Mouse (Mus musculus) heart, embryonic 16.5 days (tissue): ENCODE measurements around the gene Atp1a4. TPM values are rescaled to one million over a fixed set of nuclear protein-coding genes. Genes with fewer than 3 reads are reported as not detected.

ENCODE experiments used
- ATAC-seq: fragments of 200-750 bp; cut with Nextera tagmentation; replicated peaks from 2 replicates; pipeline ENCODE4 v1.8.0; 2017; ENCODE audit warnings: moderate number of reproducible peaks; ENCODE audit not compliant: insufficient read depth, low FRiP score; ENCODE audit errors: extremely low read depth
- H3K27ac ChIP-seq: fragments of 300-500 bp; sonication (generic); 2 replicates; pipeline ENCODE4 v1.5.1; 2014; ENCODE audit warnings: mild to moderate bottlenecking, low read length, control low read depth, moderate library complexity
- H3K27me3 ChIP-seq: fragments of 300-500 bp; sonication (generic); 2 replicates; pipeline ENCODE4 v1.6.1; 2014; ENCODE audit warnings: low read length, mixed read lengths; ENCODE audit not compliant: control insufficient read depth, insufficient read depth
- H3K36me3 ChIP-seq: fragments of 300-500 bp; sonication (generic); 2 replicates; pipeline ENCODE4 v1.6.1; 2014; ENCODE audit not compliant: control insufficient read depth, insufficient read depth
- H3K4me1 ChIP-seq: fragments of 300-500 bp; sonication (generic); 2 replicates; pipeline ENCODE4 v1.6.1; 2014; ENCODE audit warnings: low read length, mixed read lengths; ENCODE audit not compliant: control insufficient read depth, insufficient read depth
- H3K4me2 ChIP-seq: fragments of 300-500 bp; sonication (generic); 2 replicates; pipeline ENCODE4 v1.6.1; 2014; ENCODE audit warnings: low read depth, mild to moderate bottlenecking, control low read depth, low read length
- H3K4me3 ChIP-seq: fragments of 300-500 bp; sonication (generic); 2 replicates; pipeline ENCODE4 v1.5.1; 2014; ENCODE audit warnings: mild to moderate bottlenecking, control low read depth, low read length
- H3K9ac ChIP-seq: fragments of 300-500 bp; sonication (generic); 2 replicates; pipeline ENCODE4 v1.6.1; 2014; ENCODE audit warnings: low read length, control low read depth
- H3K9me3 ChIP-seq: fragments of 300-500 bp; sonication (generic); replicated peaks from 2 replicates; pipeline ENCODE4 v1.6.1; 2016; ENCODE audit warnings: low read length; ENCODE audit not compliant: control insufficient read depth
- WGBS: fragments of 180-500 bp; shearing (Covaris S2); extraction: QIAGEN DNeasy Blood & Tissue Kit; methylation state at CpG from one replicate; pipeline ENCODE4 v1.1.7; 2014; 5-methylcytosine and 5-hydroxymethylcytosine counted together
- polyA plus RNA-seq: library from polyadenylated mRNA; unstranded; fragments of >200 nt; fragmentation: Nextera tagmentation; extraction: Ambion mirVana; gene quantifications from 2 replicates; pipeline ENCODE4 v1.2.1, GENCODE M21; 2015

Atp1a4 gene
- polyA plus RNA-seq, 1 experiment from 2014 or later, result 0.16 TPM

DNA sequence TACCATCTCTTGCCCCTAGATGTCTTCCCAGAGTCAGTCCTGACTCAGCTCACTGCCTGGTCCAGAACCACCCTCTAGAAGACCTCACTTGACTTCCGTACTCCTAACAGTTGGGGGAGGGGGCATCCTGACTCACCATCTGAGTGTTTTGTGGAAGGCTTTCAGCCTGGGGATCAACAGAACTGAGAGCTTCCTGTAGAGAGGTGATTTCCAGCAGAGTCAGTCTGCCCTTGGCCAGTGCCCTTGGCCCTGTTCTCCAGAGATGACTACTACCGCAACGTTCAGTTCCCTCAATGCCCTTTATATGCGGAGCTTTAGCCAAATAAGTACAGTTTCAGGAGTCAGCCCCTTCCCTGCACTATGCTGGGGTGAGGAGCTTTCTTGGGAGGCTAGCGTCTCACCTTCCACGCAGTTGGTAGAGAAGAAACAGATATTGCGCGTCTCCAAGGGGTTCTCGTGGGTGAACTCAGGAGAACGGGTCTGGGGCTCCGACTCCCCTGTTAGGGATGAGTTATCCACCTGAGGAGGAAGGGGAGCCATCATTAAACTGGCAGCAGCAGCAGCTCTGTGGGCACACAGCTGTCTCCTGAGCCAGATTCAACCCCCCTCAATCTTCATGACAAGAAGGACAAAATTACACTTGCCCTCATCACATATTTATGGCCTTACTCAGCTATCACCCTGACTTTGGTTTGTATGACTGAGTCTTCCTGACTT, 30.8 kb upstream of the Atp1a4 start:
- Histone ChIP-seq H3K27me3 (no peaks in the 10 kb centered on the region), H3K9ac (no peak overlapping the region), H3K27ac (no peak overlapping the region), H3K4me3 (no peak overlapping the region), H3K4me1 (no peaks in the 10 kb centered on the region), H3K9me3 (no peaks in the 10 kb centered on the region), H3K4me2 (no peak overlapping the region), H3K36me3 (peaks cover 39% of the 10 kb centered on the region)
- WGBS, result 89% methylated on average over 11 of the region's 11 CpGs
- no peak for ATAC-seq

DNA sequence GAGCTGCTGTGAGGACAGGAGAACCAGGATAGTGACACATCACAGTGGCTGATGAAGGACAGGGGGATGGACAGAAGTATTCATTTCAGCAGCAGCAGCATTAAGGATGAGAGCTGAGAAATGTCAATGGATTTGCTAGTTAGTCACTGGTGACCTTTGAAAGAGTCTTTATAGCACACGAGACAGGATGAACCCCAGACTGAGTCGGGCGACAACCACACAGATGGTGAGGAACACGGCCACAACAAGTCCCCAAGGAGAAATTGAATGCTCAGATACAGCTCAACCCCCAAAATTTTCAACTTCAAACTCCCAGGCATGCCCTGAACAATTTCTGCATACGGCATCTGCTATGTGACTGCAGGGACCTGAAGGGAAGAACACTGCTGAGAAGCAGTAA, 28.5 kb upstream of the Atp1a4 start:
- H3K27me3 ChIP-seq, result no peaks in the 10 kb centered on the region
- 87% methylated on average over 5 of the region's 5 CpGs for WGBS
- H3K4me3 ChIP-seq, result no peak overlapping the region
- no peak overlapping the region for H3K4me2 ChIP-seq
- H3K27ac ChIP-seq, result no peak overlapping the region
- ATAC-seq, result no peak
- H3K9ac ChIP-seq, result no peak overlapping the region
- H3K9me3 ChIP-seq, result no peaks in the 10 kb centered on the region
- no peaks in the 10 kb centered on the region for H3K4me1 ChIP-seq
- H3K36me3 ChIP-seq, result peaks cover 35% of the 10 kb centered on the region

DNA sequence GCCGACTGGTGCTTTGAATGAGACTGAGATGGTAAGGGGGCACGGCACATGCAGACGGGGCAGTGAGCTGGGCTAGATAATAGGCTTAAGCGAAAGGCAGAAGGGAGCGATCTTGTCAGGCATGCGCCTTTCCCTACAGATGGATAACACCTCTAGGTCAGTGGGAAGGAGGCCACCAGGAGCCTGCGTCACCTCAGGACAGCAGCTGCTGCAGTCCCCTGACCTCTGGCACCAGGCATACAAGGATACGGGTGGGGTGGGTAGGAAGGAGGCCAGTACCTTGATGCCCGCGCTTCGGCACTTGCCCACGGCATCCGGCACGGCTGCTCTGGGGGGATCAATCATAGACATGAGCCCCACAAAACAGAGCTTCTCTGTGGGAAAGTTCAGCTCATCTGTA, 26.0 kb upstream of the Atp1a4 start:
- Histone ChIP-seq H3K36me3 (peaks cover 20% of the 10 kb centered on the region), H3K9me3 (no peaks in the 10 kb centered on the region), H3K9ac (no peak overlapping the region), H3K4me1 (no peaks in the 10 kb centered on the region), H3K27ac (no peak overlapping the region), H3K27me3 (no peaks in the 10 kb centered on the region), H3K4me2 (no peak overlapping the region), H3K4me3 (no peak overlapping the region)
- no peak for ATAC-seq
- 77% methylated on average over 14 of the region's 14 CpGs for WGBS

DNA sequence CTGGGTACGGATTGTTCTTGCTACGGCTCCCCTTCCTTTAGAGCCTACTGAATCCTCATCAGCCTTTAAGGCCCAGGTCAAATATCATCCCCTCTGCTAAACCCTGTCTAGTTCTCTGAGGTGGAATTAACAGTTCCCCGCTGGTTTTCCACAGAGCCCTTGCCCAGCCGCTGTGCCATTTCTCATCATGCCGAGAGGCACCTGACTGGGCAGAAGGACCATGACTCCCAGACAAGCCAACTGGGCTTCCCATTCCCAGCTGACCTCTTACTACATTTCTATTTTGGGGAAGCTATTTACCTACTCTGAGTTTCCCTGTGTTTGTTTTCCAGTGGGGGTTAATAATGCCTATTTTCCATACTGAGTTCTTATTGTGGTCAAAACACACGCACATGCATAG, 24.9 kb upstream of the Atp1a4 start:
- WGBS, result 95% methylated on average over 6 of the region's 6 CpGs
- Histone ChIP-seq H3K27me3 (no peaks in the 10 kb centered on the region), H3K36me3 (peaks cover 15% of the 10 kb centered on the region), H3K4me3 (no peak overlapping the region), H3K4me1 (no peaks in the 10 kb centered on the region), H3K27ac (no peak overlapping the region), H3K9me3 (no peaks in the 10 kb centered on the region), H3K9ac (no peak overlapping the region), H3K4me2 (no peak overlapping the region)
- no peak for ATAC-seq

DNA sequence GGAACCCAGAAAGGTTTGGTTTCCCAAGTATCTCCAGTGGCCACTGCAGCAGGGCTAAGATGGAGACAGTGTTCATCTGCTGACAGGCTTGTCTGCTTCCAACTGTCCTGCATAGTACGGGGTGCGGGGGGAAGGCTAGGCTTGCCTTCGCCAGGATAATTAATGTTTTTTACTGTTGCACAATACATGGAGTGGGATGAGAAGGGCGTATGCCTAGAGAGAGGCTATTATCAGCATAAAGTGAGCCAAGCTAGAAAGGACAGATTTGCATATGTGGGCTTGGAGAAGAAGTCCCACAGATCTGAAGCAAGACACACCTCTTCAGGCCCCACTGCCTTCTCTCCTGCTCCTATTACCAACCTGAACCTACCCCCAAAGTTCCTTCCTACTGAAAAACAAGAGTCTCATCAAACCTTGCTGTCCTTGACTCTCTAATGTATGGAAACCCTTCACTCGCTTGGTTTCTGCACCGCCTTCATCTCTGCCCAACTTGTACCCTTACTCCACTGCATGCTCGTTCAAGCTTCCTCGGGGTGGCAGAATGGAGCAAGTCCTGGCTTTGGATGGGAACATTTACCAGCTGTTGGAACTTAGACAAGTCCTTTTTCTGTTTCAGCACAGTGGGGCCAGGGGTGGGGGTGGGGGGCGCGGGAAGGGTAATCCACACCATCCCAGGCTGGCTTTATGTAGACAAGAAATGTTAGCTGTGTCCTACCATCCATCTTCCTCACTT, 23.5 kb upstream of the Atp1a4 start:
- Histone ChIP-seq H3K4me2 (no peak overlapping the region), H3K9ac (no peak overlapping the region), H3K27ac (no peak overlapping the region), H3K36me3 (peaks cover 12% of the 10 kb centered on the region), H3K27me3 (no peaks in the 10 kb centered on the region), H3K4me3 (no peak overlapping the region), H3K9me3 (no peaks in the 10 kb centered on the region), H3K4me1 (no peaks in the 10 kb centered on the region)
- ATAC-seq, result no peak
- WGBS, result 83% methylated on average over 10 of the region's 10 CpGs

DNA sequence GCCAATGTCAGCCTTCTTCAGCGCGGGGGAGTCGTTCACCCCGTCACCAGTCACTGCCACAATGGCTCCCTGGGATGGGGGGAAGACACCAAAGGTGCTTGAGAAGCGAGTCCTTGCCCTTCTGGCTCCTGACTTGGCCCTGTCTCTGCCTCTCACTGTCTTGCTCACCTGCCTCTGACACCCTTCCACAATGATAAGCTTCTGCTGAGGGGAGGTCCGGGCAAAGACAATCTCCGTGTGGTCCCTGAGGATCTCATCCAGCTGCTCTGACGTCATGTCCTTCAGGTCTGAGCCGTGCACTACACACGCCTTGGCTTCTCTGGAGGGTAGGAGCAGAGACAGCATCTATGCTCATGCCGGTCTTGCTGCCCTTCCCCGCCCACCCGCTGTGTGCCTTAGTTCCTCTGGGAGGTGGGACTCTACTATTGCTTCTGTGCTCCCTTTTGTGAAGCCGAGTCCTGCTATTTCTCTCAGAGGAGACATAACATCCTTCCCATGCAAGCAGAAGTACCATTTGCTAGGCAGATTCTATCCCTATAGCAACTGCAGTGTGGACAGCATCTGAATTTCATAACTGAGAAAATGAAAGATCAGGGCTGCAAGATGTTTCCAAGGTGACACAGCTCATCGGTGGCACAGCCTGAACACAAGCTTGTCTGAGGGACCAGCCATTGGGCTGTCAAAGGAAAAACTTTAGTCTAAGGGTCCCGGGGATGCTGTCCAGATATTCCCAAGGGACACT, 21.7 kb upstream of the Atp1a4 start:
- Histone ChIP-seq H3K4me3 (no peak overlapping the region), H3K4me1 (no peaks in the 10 kb centered on the region), H3K9me3 (no peaks in the 10 kb centered on the region), H3K27me3 (no peaks in the 10 kb centered on the region), H3K4me2 (no peak overlapping the region), H3K27ac (no peak overlapping the region), H3K36me3 (peaks cover 2% of the 10 kb centered on the region; the same call in 1 of the 2 replicates), H3K9ac (no peak overlapping the region)
- 74% methylated on average over 16 of the region's 16 CpGs for WGBS
- ATAC-seq, result no peak

DNA sequence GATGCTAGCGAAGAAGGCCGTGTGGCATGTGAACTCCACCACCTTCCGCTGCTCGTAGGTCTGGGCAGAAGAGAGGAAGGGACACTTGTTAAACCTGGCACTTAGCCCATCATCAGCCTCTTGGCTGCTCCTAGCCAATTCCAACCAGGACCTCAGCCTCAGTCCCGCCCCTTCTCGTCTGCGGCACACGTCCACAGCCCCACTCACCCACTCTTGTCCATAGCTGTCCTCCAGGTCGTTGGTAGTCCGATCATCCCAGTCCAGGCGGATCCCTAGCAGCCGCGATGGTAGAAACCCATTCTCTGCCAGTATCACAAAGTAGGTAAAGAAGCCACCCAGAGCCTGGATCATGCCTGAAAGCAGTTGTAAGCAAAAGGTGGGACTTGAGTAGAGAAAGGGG, 20.1 kb upstream of the Atp1a4 start:
- 0 out of 2 replicates have a peak, but pooled peaks cover 2% of the 10 kb centered on the region for H3K36me3 ChIP-seq
- no peaks in the 10 kb centered on the region for H3K27me3 ChIP-seq
- WGBS, result 74% methylated on average over 13 of the region's 13 CpGs
- ATAC-seq, result no peak
- no peak overlapping the region for H3K27ac ChIP-seq
- H3K4me1 ChIP-seq, result no peaks in the 10 kb centered on the region
- H3K9me3 ChIP-seq, result no peaks in the 10 kb centered on the region
- no peak overlapping the region for H3K4me2 ChIP-seq
- H3K9ac ChIP-seq, result no peak overlapping the region
- no peak overlapping the region for H3K4me3 ChIP-seq

DNA sequence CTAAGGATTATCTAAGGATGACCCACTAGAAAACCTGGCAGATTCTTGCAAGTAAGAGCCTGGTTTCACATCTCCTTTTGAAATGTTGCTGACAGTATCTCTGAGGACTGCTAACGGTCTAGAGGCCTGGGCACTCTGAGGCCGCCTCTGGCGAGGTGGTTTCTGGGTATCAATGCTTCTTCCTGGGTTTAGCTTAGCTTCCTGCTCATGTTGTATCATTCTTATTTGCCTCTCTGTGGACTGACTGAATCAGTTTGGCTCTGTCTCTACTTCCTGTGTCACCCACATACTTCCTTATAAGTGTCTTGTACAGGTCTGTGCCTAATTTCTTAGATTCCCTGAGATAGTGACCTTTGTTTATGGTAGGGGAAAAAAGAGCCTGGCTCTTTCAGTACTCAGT, 19.0 kb upstream of the Atp1a4 start:
- ATAC-seq, result no peak
- 0 out of 2 replicates have a peak, but pooled peaks cover 2% of the 10 kb centered on the region for H3K36me3 ChIP-seq
- H3K4me1 ChIP-seq, result no peaks in the 10 kb centered on the region
- H3K27ac ChIP-seq, result no peak overlapping the region
- 53% methylated on average over 3 of the region's 3 CpGs for WGBS
- no peak overlapping the region for H3K9ac ChIP-seq
- no peak overlapping the region for H3K4me3 ChIP-seq
- no peaks in the 10 kb centered on the region for H3K27me3 ChIP-seq
- no peaks in the 10 kb centered on the region for H3K9me3 ChIP-seq
- no peak overlapping the region for H3K4me2 ChIP-seq

DNA sequence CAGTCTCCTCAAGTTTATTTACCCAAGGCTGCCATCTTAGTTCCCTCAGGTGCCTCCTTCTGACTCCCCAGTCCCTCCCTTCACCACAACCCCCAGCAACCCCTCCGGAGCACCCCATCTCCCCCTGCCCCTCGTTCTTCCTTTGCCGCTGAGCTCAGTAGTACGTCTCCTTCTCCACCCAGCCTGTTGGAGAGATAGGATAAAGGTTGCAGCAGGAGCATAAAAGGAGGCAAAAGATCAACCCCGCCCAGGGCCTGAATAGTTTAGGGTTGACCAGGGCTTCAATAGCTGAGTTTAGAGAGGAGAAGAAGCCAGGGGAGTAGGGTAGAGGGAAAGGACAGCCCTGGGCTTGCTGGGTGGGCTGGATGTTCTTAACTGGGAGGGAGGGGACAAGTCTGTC, 16.3 kb upstream of the Atp1a4 start:
- Histone ChIP-seq H3K4me1 (no peaks in the 10 kb centered on the region), H3K9ac (no peak overlapping the region), H3K27me3 (no peaks in the 10 kb centered on the region), H3K9me3 (no peaks in the 10 kb centered on the region), H3K27ac (no peak overlapping the region), H3K4me3 (no peak overlapping the region), H3K4me2 (no peak overlapping the region), H3K36me3 (0 out of 2 replicates have a peak, but pooled peaks cover 2% of the 10 kb centered on the region)
- WGBS, result 79% methylated on average over 5 of the region's 5 CpGs
- no peak for ATAC-seq
